Comparison of ENCODE assay signal across 25 mouse cellular contexts in the genomic region with DNA sequence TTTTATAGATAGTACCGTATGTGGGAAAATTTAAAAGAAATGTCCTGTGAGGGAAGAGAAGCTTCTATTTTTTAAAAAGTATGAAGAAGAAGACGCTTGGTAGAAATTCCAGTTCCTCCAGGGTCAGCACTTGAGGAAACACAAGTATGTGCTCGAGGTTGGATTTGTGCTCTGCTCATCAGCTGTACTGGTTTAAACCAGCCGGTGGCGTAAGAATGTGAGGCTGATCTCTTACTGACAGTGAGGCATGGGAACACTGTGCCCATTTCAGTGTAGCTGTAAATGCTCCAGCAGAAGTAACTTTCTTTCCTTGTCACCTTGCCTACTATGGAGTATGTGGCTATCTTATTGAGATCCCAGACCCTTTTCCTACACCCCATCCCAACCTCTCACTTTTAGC.
DNase-seq lines count a peak whose midpoint lies in the region; ATAC-seq and TF ChIP-seq lines count a peak whose summit lies in the region.
"Had no signal": no experiment of that assay in that cellular context is flagged by ENCODE, and none has a peak within 500 bp of the region (broad histone marks: within the 10 kb centered on the region; RNA-seq: fewer than 3 reads in every experiment).

No protein-coding gene starts in this region.

- no peak for ATAC-seq in kidney, embryonic 15.5 days (replicated peaks; ENCODE audit: low FRiP score)
- no peak for ATAC-seq in lung, embryonic 14.5 days (ENCODE audit: insufficient read depth)
- ATAC-seq: CD4-positive, CD25-positive, alpha-beta regulatory T cell, adult 4 months; forebrain, embryonic 13.5 days; hindbrain, embryonic 16.5 days; midbrain, embryonic 13.5 days had no signal

- no peak overlapping the region for H3K9ac ChIP-seq in kidney, embryonic 15.5 days
- no peak overlapping the region for H3K9ac ChIP-seq in lung, embryonic 14.5 days
- H3K9ac ChIP-seq: embryonic facial prominence, embryonic 15.5 days; forebrain, embryonic 13.5 days; heart, embryonic 15.5 days; limb, embryonic 15.5 days; liver, embryonic 13.5 days; midbrain, embryonic 13.5 days; neural tube, embryonic 13.5 days had no signal

- 0 out of 2 replicates have a peak, but pooled peaks have one; percentile 23 for TF ChIP-seq CTCF in lung, embryonic 14.5 days (IDR thresholded peaks at IDR 0.05; ENCODE audit: low read depth)
- no peak for TF ChIP-seq CTCF in lung, adult 2 months (IDR thresholded peaks at IDR 0.05; ENCODE audit: insufficient read depth, low read length)
- TF ChIP-seq CTCF in embryonic fibroblast, embryonic 13.5 days (IDR thresholded peaks at IDR 0.05; ENCODE audit: borderline replicate concordance, insufficient read depth, low read length): no peak

- WGBS in kidney, embryonic 15.5 days: 90% methylated on average over 5 of the region's 5 CpGs
- 66% methylated on average over 5 of the region's 5 CpGs for WGBS in lung, embryonic 14.5 days
- 65% methylated on average over 5 of the region's 5 CpGs for WGBS in lung, adult 2 months

- peaks cover 42% of the 10 kb centered on the region for H3K4me1 ChIP-seq in kidney, embryonic 15.5 days
- H3K4me1 ChIP-seq in lung, embryonic 14.5 days (ENCODE audit: insufficient read depth): peaks cover 19% of the 10 kb centered on the region; the same call in 1 of the 2 replicates
- H3K4me1 ChIP-seq in lung, adult 2 months (ENCODE audit: control insufficient read depth, insufficient read depth, low read length): peaks cover 34% of the 10 kb centered on the region
- H3K4me1 ChIP-seq in embryonic fibroblast, embryonic 13.5 days (ENCODE audit: control insufficient read depth, insufficient read depth, low read length): peaks cover 5% of the 10 kb centered on the region
- H3K4me1 ChIP-seq: liver, embryonic 13.5 days had no signal

- no peak for DNase-seq in kidney, adult 18-20 months
- DNase-seq in lung, embryonic 14.5 days: no peak
- DNase-seq in lung, adult 2 months: no peak
- no peak for DNase-seq in retina, embryonic 14.5 days (ENCODE audit: low spot score)
- DNase-seq in frontal cortex, adult 2 months (ENCODE audit: extremely low spot score in 1 of 2, low spot score in 1 of 2): no peak
- DNase-seq: adrenal gland, postnatal 14 days; cerebellum, adult 11 months; cerebellum, adult 9-10 months; gastrocnemius, postnatal 25 days; kidney, adult 8-10 months; kidney, postnatal 25 days; liver, embryonic 13.5 days; thymus, postnatal 4 days had no signal

- H3K27ac ChIP-seq in kidney, embryonic 15.5 days: peak overlapping the region; percentile 67; the same call in 1 of the 2 replicates
- peak overlapping the region; percentile 78 for H3K27ac ChIP-seq in lung, embryonic 14.5 days (ENCODE audit: low read depth)
- peak overlapping the region; percentile 72 for H3K27ac ChIP-seq in embryonic fibroblast, embryonic 13.5 days (ENCODE audit: insufficient read depth, low read length)
- H3K27ac ChIP-seq: embryonic facial prominence, embryonic 15.5 days; forebrain, embryonic 13.5 days; limb, embryonic 10.5 days; limb, embryonic 15.5 days; liver, embryonic 13.5 days; macrophage; midbrain, embryonic 13.5 days had no signal

- H3K36me3 ChIP-seq in kidney, embryonic 15.5 days: peaks cover 22% of the 10 kb centered on the region
- H3K36me3 ChIP-seq in lung, embryonic 14.5 days (ENCODE audit: insufficient read depth): peaks cover 36% of the 10 kb centered on the region

- H3K4me3 ChIP-seq in kidney, embryonic 15.5 days (replicated peaks): no peak overlapping the region
- H3K4me3 ChIP-seq in lung, embryonic 14.5 days (ENCODE audit: low read depth, low read length): no peak overlapping the region
- H3K4me3 ChIP-seq in lung, adult 2 months (replicated peaks; ENCODE audit: extremely low read depth, low read depth, low read length): no peak overlapping the region
- H3K4me3 ChIP-seq in embryonic fibroblast, embryonic 13.5 days (ENCODE audit: insufficient read depth, low read length): no peak overlapping the region
- H3K4me3 ChIP-seq: embryonic facial prominence, embryonic 15.5 days; forebrain, embryonic 13.5 days; heart, embryonic 15.5 days; limb, embryonic 10.5 days; limb, embryonic 15.5 days; liver, embryonic 13.5 days; midbrain, embryonic 13.5 days; neural tube, embryonic 13.5 days had no signal

- no peaks in the 10 kb centered on the region for H3K9me3 ChIP-seq in kidney, embryonic 15.5 days (replicated peaks)
- H3K9me3 ChIP-seq in lung, embryonic 14.5 days (ENCODE audit: low read depth, low read length): peaks cover 4% of the 10 kb centered on the region; the same call in 1 of the 2 replicates
- H3K9me3 ChIP-seq: forebrain, embryonic 13.5 days; heart, embryonic 15.5 days; limb, embryonic 10.5 days; limb, embryonic 15.5 days; midbrain, embryonic 13.5 days had no signal

- TF ChIP-seq POLR2A in lung, adult 2 months (IDR thresholded peaks at IDR 0.05; ENCODE audit: borderline replicate concordance, extremely low read depth, low read depth, low read length): no peak
- no peak for TF ChIP-seq POLR2A in embryonic fibroblast, embryonic 13.5 days (IDR thresholded peaks at IDR 0.05; ENCODE audit: low read depth, low read length)

- H3K27me3 ChIP-seq in kidney, embryonic 15.5 days: no peaks in the 10 kb centered on the region
- H3K27me3 ChIP-seq in lung, embryonic 14.5 days (ENCODE audit: insufficient read depth, low read length): no peaks in the 10 kb centered on the region
- H3K27me3 ChIP-seq: embryonic facial prominence, embryonic 15.5 days; forebrain, embryonic 13.5 days; heart, embryonic 15.5 days; limb, embryonic 15.5 days; liver, embryonic 13.5 days; midbrain, embryonic 13.5 days; neural tube, embryonic 13.5 days had no signal

- H3K4me2 ChIP-seq in kidney, embryonic 15.5 days: no peak overlapping the region
- H3K4me2 ChIP-seq in lung, embryonic 14.5 days: no peak overlapping the region
- H3K4me2 ChIP-seq: embryonic facial prominence, embryonic 15.5 days; forebrain, embryonic 13.5 days; heart, embryonic 15.5 days; limb, embryonic 15.5 days; liver, embryonic 13.5 days; midbrain, embryonic 13.5 days; neural tube, embryonic 13.5 days had no signal
